Mouse (Mus musculus) cortical plate, adult 2 months (tissue): Measurements from ENCODE around the gene Pex1. TPM values are rescaled to one million over a fixed set of nuclear protein-coding genes. Genes with fewer than 3 reads are reported as not detected.

Source experiments
- H3K27ac ChIP-seq: fragments of 200-500 bp; 2 replicates; pipeline ENCODE4 v1.5.1; 2012; ENCODE audit warnings: low read length, control low read depth, inconsistent platforms; ENCODE audit not compliant: insufficient read depth
- H3K4me1 ChIP-seq: fragments of 200-500 bp; 2 replicates; pipeline ENCODE4 v1.6.1; 2011; ENCODE audit warnings: low read length; ENCODE audit not compliant: control insufficient read depth, insufficient read depth
- H3K4me3 ChIP-seq: fragments of 200-500 bp; 2 replicates; pipeline ENCODE4 v1.5.1; 2011; ENCODE audit warnings: mild to moderate bottlenecking, low read length, control low read depth; ENCODE audit not compliant: insufficient read depth
- CTCF ChIP-seq: fragments of 200-500 bp; IDR thresholded peaks from 2 replicates; pipeline ENCODE4 v1.5.1; 2011; ENCODE audit warnings: mild to moderate bottlenecking, control low read depth, low read length; ENCODE audit not compliant: insufficient read depth; ENCODE audit errors: extremely low read depth
- POLR2A ChIP-seq: fragments of 200-500 bp; IDR thresholded peaks from 2 replicates; pipeline ENCODE4 v1.6.1; 2011; ENCODE audit warnings: mild to moderate bottlenecking, low read length, control low read depth; ENCODE audit not compliant: insufficient read depth; ENCODE audit errors: extremely low read depth
- polyA plus RNA-seq: library from polyadenylated mRNA; depleted of rRNA; stranded (reverse); fragments of >200 nt; gene quantifications from 2 replicates; pipeline ENCODE4 v1.2.3, GENCODE M21; 2012; rRNA removed

Gene Pex1
- 25.0 and 26.7 TPM in 2 replicates for polyA plus RNA-seq

GRCm38 (mm10) chr5:3595693-3596398, at the start of gene Pex1:
TSS of gene Pex1 (plus strand) at chr5:3596066.
- H3K4me3 ChIP-seq: peak within 1 kb of the TSS; percentile 80
- peaks cover 5% of the 10 kb centered on the region for H3K4me1 ChIP-seq
- H3K27ac ChIP-seq: peak within 1 kb of the TSS; percentile 80
- TF ChIP-seq POLR2A: peak; percentile 56
- TF ChIP-seq CTCF: no peak

- peaks cover 4% of the 10 kb centered on the region for H3K4me1 ChIP-seq
- TF ChIP-seq CTCF: no peak
- TF ChIP-seq POLR2A: no peak
- H3K4me3 ChIP-seq: no peak overlapping the region
- no peak overlapping the region for H3K27ac ChIP-seq
These were observed 49.6 kb upstream of the Pex1 start for GRCm38 (mm10) chr5:3546226-3546625.

- Histone ChIP-seq H3K4me3 (no peak overlapping the region), H3K4me1 (no peaks in the 10 kb centered on the region), H3K27ac (no peak overlapping the region)
- TF ChIP-seq CTCF: no peak
- TF ChIP-seq POLR2A: no peak
These were observed 44.4 kb upstream of the Pex1 start for GRCm38 (mm10) chr5:3551481-3551880.

GRCm38 (mm10) chr5:3554198-3554597, 41.7 kb upstream of the Pex1 start:
- H3K4me3 ChIP-seq: no peak overlapping the region
- no peaks in the 10 kb centered on the region for H3K4me1 ChIP-seq
- TF ChIP-seq POLR2A (no peak), CTCF (no peak)
- no peak overlapping the region for H3K27ac ChIP-seq

- Histone ChIP-seq H3K4me1 (no peaks in the 10 kb centered on the region), H3K27ac (no peak within 1 kb of the TSS), H3K4me3 (no peak within 1 kb of the TSS)
- TF ChIP-seq POLR2A (no peak), CTCF (no peak)
These were observed 24.6 kb upstream of the Pex1 start, which contains the start of gene 1700109H08Rik for GRCm38 (mm10) chr5:3571266-3571665. TSS of gene 1700109H08Rik (plus strand) at chr5:3571566.

- no peak for TF ChIP-seq POLR2A
- no peak for TF ChIP-seq CTCF
- H3K27ac ChIP-seq: no peak overlapping the region
- no peak overlapping the region for H3K4me3 ChIP-seq
- no peaks in the 10 kb centered on the region for H3K4me1 ChIP-seq
These were observed 21.0 kb upstream of the Pex1 start for GRCm38 (mm10) chr5:3574825-3575224.

- TF ChIP-seq CTCF (no peak), POLR2A (no peak)
- H3K27ac ChIP-seq: no peak overlapping the region
- no peak overlapping the region for H3K4me3 ChIP-seq
- no peaks in the 10 kb centered on the region for H3K4me1 ChIP-seq
These were observed 17.9 kb upstream of the Pex1 start for GRCm38 (mm10) chr5:3577939-3578338.

GRCm38 (mm10) chr5:3579066-3579465, 16.8 kb upstream of the Pex1 start:
- H3K4me1 ChIP-seq: peaks cover 5% of the 10 kb centered on the region; the same call in 1 of the 2 replicates
- no peak overlapping the region for H3K4me3 ChIP-seq
- no peak overlapping the region for H3K27ac ChIP-seq
- no peak for TF ChIP-seq CTCF
- TF ChIP-seq POLR2A: no peak

- peak within 1 kb of the TSS; percentile 80 for H3K4me3 ChIP-seq
- H3K27ac ChIP-seq: peak within 1 kb of the TSS; percentile 80
- H3K4me1 ChIP-seq: peaks cover 5% of the 10 kb centered on the region
- TF ChIP-seq CTCF (peak; percentile 56), POLR2A (peak; percentile 58; the same call in 1 of the 2 replicates)
These were observed 517 bp downstream of the Pex1 start, which contains the start of gene Rbm48 for GRCm38 (mm10) chr5:3596399-3596766. TSS of gene Rbm48 (minus strand) at chr5:3596585.

- H3K27ac ChIP-seq: no peak overlapping the region
- peaks cover 5% of the 10 kb centered on the region for H3K4me1 ChIP-seq
- H3K4me3 ChIP-seq: peak overlapping the region; percentile 80; the same call in 1 of the 2 replicates
- no peak for TF ChIP-seq CTCF
- no peak for TF ChIP-seq POLR2A
These were observed 1.3 kb downstream of the Pex1 start for GRCm38 (mm10) chr5:3597171-3597570.

- H3K4me1 ChIP-seq: peaks cover 5% of the 10 kb centered on the region
- no peak for TF ChIP-seq CTCF
- no peak for TF ChIP-seq POLR2A
- H3K27ac ChIP-seq: no peak overlapping the region
- no peak overlapping the region for H3K4me3 ChIP-seq
These were observed 2.9 kb downstream of the Pex1 start for GRCm38 (mm10) chr5:3598766-3599165.
